Mouse (Mus musculus): ENCODE measurements around the gene Nkiras1. TPM values are rescaled to one million over a fixed set of nuclear protein-coding genes. Genes with fewer than 3 reads are reported as not detected.

Gene Nkiras1
- total RNA-seq, 2 experiments from 2014 or later: 74.7 to 83.0 TPM

GRCm38 (mm10) chr14:18271666-18272065, 730 bp downstream of the Nkiras1 start:
- DNase-seq (ENCODE audit: low spot score in 2 of 2): peak in 1 of 2 experiments; percentile 10

DNA sequence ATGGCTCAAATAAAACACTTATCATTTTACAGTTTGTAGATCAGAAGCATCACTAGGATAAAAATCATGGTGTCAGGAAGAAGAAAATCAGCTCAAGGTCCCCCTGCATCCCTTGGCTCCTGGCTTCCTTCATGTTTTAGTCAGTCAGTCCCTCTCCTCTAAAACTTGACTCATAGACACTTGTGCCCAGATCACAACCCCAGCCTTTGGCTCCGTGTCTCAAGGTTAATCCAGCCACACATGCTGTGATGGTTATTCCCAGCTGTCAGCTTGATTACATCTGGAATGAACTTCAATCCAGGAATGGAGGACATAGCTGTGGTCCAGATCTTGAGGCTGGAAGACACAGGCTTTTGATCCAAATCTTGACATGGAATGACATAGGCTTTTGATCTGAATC, 3.6 kb downstream of the Nkiras1 start:
- DNase-seq (ENCODE audit: low spot score in 2 of 2): peak in 1 of 2 experiments; percentile 6

- DNase-seq (ENCODE audit: low spot score in 2 of 2): no peak
Observed at GRCm38 (mm10) chr14:18280375-18280774, 9.4 kb downstream of the Nkiras1 start.

- DNase-seq (ENCODE audit: low spot score in 2 of 2): no peak
Observed at GRCm38 (mm10) chr14:18284581-18284980, 13.6 kb downstream of the Nkiras1 start.

DNA sequence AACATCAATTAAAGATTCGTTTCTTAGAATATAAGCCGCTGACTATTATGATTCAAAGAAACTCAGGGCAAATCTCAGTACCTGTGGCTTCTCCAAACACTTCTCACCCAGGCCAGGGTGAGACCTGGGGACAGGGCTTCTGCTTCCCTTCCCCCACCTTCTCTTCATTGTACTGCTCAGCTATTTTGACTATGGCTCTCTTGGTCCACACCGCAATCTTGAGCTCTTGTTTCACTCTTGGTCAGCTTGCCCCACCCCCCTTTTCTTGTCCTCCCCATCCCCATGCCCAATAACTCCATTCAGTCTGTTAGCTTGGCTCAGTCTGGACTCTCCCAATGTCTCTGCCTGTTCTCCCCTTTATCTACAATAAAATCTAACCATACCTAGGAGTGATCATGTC, 14.5 kb downstream of the Nkiras1 start:
- DNase-seq (ENCODE audit: low spot score in 2 of 2): no peak

DNA sequence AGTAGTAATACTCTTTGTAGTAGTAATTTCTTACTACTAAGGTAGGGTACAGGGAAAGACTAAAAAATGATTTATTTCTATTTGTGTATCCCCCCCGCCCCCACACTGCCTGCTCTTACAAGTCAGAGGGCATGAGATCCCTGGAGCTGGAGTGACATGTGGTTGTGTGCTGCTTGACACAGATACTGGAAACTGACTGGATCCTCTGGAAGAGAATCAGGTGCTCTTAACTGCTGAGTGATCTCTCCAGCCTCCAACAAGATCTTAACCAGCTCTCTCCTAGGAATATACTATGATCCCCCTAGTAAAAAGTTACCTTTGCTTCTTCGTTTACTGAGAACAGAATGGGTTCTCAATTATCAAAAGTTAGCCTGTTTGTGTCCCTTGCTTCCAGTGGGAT, 15.5 kb downstream of the Nkiras1 start:
- no peak for DNase-seq (ENCODE audit: low spot score in 2 of 2)

- no peak for DNase-seq (ENCODE audit: low spot score in 2 of 2)
Observed at GRCm38 (mm10) chr14:18287391-18287790, 16.5 kb downstream of the Nkiras1 start.

GRCm38 (mm10) chr14:18292111-18292510, 21.2 kb downstream of the Nkiras1 start:
- DNase-seq (ENCODE audit: low spot score in 2 of 2): no peak

GRCm38 (mm10) chr14:18292578-18292977, 21.6 kb downstream of the Nkiras1 start:
- DNase-seq (ENCODE audit: low spot score in 2 of 2): no peak

GRCm38 (mm10) chr14:18297441-18297840, 26.5 kb downstream of the Nkiras1 start:
- DNase-seq (ENCODE audit: low spot score in 2 of 2): no peak

DNA sequence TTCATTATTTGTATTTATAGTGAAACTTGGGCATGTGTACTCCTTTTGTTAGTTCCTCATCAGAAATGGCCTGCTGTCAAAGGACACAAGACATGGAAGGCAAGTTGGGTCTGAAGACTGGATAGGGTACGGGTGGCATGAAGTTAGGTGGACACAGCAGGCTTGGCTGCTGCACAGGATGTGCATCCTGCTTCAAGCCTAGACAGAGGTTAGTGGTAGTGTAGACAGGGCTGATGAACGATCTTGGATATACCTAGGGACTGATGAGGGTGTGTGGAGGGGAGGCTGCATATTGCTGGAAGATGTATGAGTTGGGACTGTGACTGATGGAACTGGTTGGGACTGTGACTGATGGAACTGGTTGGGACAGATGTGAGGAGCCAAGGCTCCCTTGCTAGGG, 27.9 kb downstream of the Nkiras1 start:
- DNase-seq (ENCODE audit: low spot score in 2 of 2): no peak

DNA sequence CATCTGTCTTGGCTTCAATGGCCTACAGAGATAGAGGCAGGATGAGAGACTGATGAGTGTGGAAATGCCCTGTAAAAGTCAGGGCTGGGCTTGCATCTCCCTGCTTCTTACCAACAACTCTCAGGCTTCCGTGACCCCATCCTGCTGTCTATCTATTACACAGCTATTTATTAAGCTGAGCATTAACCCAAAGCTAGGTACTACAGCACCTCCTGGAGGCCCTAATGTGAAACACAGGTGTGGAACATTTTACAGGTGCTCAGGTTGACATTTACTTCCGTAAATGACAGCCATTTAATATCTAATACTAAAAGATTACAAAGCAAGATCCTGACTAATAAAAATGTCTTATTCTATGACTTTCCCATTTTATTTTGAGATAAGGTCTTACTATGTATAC, 29.7 kb downstream of the Nkiras1 start:
- no peak for DNase-seq (ENCODE audit: low spot score in 2 of 2)

- DNase-seq (ENCODE audit: low spot score in 2 of 2): no peak
Observed at GRCm38 (mm10) chr14:18301591-18301990, 30.7 kb downstream of the Nkiras1 start.

- no peak for DNase-seq (ENCODE audit: low spot score in 2 of 2)
Observed at GRCm38 (mm10) chr14:18302750-18303149, 31.8 kb downstream of the Nkiras1 start.

DNA sequence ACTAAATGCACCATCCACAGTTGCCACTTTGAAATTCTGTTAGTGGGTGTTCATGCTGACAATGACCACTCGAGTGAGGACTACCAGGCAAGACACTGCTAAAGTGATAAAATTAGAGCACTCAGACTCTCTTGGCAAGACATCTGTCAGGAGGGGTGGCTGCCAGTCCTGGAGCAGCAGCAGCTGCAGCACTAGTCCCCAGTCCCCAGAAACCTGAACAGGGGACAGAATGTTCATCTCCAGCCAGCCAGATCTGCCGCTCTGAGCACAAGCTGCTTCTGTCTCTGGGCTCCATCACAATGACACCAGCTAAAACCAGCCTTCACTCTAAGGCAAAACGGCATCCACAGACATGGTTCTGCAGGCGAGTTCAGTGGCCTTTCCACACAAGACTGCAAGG, 32.3 kb downstream of the Nkiras1 start:
- DNase-seq (ENCODE audit: low spot score in 2 of 2): peak; percentile 64 to 65

DNA sequence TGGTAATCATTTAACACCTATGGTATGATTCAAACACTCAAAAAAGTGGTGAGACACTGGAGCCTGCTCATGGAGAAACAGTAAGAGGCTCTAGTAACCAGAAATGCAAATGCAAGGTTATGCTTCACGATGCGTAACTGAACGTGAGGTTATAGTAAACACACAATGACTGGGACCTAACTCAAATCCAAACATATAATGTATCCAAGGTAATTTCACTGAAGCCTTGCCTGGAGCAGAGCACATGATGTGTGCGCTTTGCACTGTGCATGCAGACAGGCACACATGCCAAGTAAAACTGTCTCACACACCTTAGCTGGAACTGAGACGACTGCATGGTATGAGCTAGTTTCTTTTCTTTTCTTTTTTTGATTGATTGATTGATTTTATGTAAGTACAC, 33.2 kb downstream of the Nkiras1 start:
- no peak for DNase-seq (ENCODE audit: low spot score in 2 of 2)

- no peak for DNase-seq (ENCODE audit: low spot score in 2 of 2)
Observed at GRCm38 (mm10) chr14:18317457-18318411, 46.8 kb downstream of the Nkiras1 start.

DNA sequence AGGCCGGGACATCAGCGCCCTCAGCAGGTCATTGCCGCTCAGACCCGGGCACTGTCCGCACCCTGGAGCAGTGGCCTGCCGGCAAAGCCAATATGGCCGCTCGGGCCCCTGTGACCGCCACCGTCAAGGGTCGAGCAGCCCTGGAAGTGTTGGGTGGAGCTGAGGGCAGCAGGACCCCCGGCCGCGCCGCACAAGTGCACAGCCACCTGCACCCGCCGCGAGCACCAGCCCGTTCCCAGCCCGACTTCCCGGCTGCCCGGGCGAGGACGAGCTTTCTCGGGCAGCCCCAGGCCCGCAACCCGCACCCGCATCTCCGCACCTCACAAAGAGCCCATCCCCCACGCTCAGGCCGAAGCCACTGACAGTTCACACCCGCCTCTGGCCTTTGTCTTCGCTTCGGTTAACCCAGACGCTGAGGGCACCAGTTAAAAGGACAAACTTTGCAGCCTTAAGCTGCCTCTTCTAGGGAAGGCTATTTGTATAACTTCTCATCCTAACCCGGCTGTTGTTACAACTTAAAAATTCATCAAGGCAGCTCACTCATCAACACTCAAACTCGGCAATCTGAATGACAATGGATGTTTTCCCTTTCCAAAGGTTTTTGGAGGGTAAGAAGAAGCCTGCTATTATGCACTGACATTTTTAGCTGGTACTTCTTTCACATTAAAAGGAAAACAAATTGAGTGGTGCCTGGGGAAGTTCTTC, 56.2 kb downstream of the Nkiras1 start:
- DNase-seq (ENCODE audit: low spot score in 2 of 2): peak; percentile 41 to 51

DNA sequence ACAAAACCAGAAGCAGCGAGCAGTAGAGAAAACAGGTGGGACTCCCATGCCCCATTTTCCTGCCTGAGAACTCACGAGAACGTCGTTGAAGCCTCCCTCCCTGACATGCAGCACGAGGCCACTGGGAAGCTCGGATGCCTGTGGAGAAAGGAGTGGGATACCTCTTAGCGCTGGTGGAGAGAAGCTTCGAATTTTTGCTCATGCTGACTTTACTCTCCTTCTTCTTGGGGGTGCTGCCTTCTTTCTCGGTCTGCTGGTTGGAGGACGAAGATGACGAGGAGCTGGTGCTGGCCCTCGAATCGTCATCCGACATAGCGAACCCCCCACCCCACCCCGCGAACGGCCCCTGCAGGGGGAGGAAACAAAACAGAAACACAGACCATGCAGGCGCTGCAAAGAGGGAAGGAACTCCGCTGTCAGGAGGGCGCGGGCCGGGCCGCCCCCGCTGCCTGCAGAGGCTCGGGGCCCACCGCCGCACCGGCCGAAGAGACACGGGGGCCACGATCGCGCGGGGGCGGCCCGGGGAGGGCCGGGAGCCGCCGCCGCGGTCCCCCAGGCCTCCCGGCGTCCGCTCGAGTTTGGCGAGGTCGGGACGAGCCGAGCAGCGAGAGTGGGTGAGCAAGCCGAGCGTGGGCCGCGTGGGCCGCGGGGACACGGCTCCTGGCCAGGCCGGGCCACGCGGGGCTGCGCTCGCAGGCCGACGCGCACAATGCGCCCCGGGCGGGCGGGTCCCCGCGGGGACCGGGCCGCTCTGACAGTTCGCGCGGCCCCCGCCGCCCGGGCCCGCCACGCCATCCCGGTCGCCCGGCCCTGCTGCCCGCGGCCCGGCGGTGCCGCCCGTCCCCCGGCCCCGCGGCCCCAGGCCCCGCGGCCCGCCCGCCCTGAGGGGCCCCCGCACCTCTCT, 60.1 kb downstream of the Nkiras1 start:
- DNase-seq (ENCODE audit: low spot score in 2 of 2): peak; percentile 56 to 61

DNA sequence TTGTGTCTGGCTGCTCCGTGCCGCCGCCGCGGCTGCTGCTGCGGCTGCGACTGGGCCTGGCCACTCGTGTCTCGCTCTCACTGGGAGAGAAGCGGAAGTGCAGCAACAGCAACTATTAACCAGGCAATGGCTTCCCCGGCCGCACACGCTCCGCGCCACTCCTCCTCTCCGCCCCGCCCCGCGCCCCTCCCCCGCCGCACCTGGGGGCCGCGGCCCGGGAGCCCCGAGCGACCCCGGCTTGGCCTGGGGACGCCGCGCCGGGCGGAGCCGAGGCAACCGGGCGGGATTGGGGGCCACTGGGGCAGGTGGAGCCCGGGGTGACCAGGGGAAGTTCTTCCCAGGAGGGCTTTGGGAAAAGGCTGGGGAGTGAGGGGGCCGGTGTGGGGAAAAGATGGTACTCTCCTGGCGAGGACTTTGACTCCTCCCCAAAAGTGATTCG, 60.8 kb downstream of the Nkiras1 start, which contains the start of gene Ube2e1:
Gene Ube2e1 (minus strand): TSS at position 167 of the 439 bp plus-strand sequence.
- peak; percentile 67 to 80 for DNase-seq (ENCODE audit: low spot score in 2 of 2)
